Mouse (Mus musculus) small intestine, adult 2 months (tissue): ENCODE measurements around the gene Mtmr10.

Experiments
- CTCF ChIP-seq: fragments of 200-500 bp; IDR thresholded peaks from 2 replicates; pipeline ENCODE4 v1.5.1; 2012; ENCODE audit warnings: low read depth, mild to moderate bottlenecking, control low read depth, inconsistent platforms, low read length, moderate library complexity, mixed read lengths; ENCODE audit not compliant: insufficient replicate concordance, insufficient read length; ENCODE audit errors: extremely low read depth
- POLR2A ChIP-seq: fragments of 200-500 bp; IDR thresholded peaks from 2 replicates; pipeline ENCODE4 v1.6.1; 2012; ENCODE audit warnings: low read depth, mild to moderate bottlenecking, control low read depth, inconsistent platforms, low read length, moderate library complexity

- TF ChIP-seq POLR2A (no peak), CTCF (no peak)
Observed at GRCm38 (mm10) chr7:64239806-64240315, 47.6 kb upstream of the Mtmr10 start.
